Mouse (Mus musculus) liver, postnatal 0 days (tissue): ENCODE measurements at regions not wholly inside any gene's neighbourhood (a gene's known extent, or its start where the extent isn't known, plus 50 kb on each side); places are given as distances from the start of the nearest gene placed in this dataset.

ENCODE experiments used
- CTCF ChIP-seq: sonication (generic); IDR thresholded peaks from 2 replicates; pipeline ENCODE4 v1.5.1; 2016; ENCODE audit warnings: antibody characterized with exemption, low read depth
- EP300 ChIP-seq: IDR thresholded peaks from 2 replicates; pipeline ENCODE4 v1.6.1; 2016; ENCODE audit warnings: antibody characterized with exemption, low read depth, mild to moderate bottlenecking

- TF ChIP-seq EP300 (no peak), CTCF (no peak)
Observed at GRCm38 (mm10) chr12:15657748-15658251, 158.9 kb downstream of the Trib2 start.
